Mouse (Mus musculus): ENCODE measurements around the gene Pls3. TPM values are rescaled to one million over a fixed set of nuclear protein-coding genes. Genes with fewer than 3 reads are reported as not detected.
A peak's percentile ranks its signal among the peaks of the same experiment; 100 is the strongest.

Gene Pls3
- polyA plus RNA-seq, 1 experiment from 2014 or later, result 132 TPM

DNA sequence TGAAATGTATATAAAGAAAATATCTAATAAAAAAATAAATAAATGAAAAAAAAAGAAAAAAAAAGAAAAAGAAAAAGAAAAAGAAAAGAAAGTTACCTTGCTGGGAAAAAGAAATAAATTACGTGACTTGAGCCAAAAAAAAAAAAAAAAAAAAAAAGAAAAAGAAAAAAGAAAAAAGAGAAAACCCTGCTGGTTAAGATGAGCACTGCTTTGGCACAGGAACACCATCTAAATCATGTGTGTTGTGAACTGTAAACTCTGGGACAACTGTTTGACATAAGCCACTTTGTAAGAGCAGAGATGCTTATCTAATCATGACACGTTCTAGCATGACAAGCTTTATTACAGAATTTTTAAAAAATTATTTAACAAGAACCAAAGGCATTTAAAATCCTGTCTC, 32.9 kb downstream of the Pls3 start:
- Histone ChIP-seq H3K9me3 (ENCODE audit: low read length) (no peaks in the 10 kb centered on the region), H3K27ac (ENCODE audit: low read length) (no peak overlapping the region), H3K4me1 (ENCODE audit: insufficient read depth, low read length) (no peaks in the 10 kb centered on the region), H3K4me3 (ENCODE audit: low read length) (no peak overlapping the region), H3K36me3 (ENCODE audit: insufficient read depth, low read length) (no peaks in the 10 kb centered on the region), H3K27me3 (ENCODE audit: insufficient read depth, low read length) (no peaks in the 10 kb centered on the region; the same call in 1 of the 2 replicates), H3K9ac (replicated peaks; ENCODE audit: low read length) (no peak overlapping the region), H3K4me2 (replicated peaks; ENCODE audit: low read depth, low read length) (no peak overlapping the region)
- ATAC-seq (ENCODE audit: low FRiP score, low TSS enrichment), result no peak
- 69% methylated on average over 2 of the region's 2 CpGs for WGBS

DNA sequence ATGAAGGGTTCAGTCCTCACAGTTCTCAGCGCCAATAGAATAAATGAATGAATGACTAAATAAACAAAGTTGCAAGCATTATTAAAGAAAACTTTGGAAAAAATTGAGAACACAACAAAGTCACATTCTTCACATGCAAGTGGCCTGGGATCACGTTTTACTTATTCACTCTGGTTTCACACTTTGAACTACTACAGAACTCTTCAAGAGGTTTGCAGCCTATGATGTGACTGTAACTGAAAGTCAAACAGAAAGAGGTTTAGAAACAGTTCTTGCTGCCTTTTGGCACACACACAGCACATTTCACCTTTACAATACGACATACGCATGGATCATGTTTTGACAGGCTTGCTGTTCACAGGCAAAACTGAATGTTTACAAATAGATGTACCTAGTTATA, 34.7 kb downstream of the Pls3 start:
- H3K4me2 ChIP-seq (replicated peaks; ENCODE audit: low read depth, low read length), result no peak overlapping the region
- no peaks in the 10 kb centered on the region; the same call in 1 of the 2 replicates for H3K27me3 ChIP-seq (ENCODE audit: insufficient read depth, low read length)
- ATAC-seq (ENCODE audit: low FRiP score, low TSS enrichment), result no peak
- WGBS, result 87% methylated on average over 4 of the region's 4 CpGs
- H3K9ac ChIP-seq (replicated peaks; ENCODE audit: low read length), result no peak overlapping the region
- H3K4me1 ChIP-seq (ENCODE audit: insufficient read depth, low read length), result no peaks in the 10 kb centered on the region
- no peak overlapping the region for H3K27ac ChIP-seq (ENCODE audit: low read length)
- no peaks in the 10 kb centered on the region for H3K9me3 ChIP-seq (ENCODE audit: low read length)
- H3K36me3 ChIP-seq (ENCODE audit: insufficient read depth, low read length), result no peaks in the 10 kb centered on the region
- H3K4me3 ChIP-seq (ENCODE audit: low read length), result no peak overlapping the region

- Histone ChIP-seq H3K4me2 (replicated peaks; ENCODE audit: low read depth, low read length) (no peak overlapping the region), H3K9me3 (ENCODE audit: low read length) (no peaks in the 10 kb centered on the region), H3K9ac (replicated peaks; ENCODE audit: low read length) (no peak overlapping the region), H3K27ac (ENCODE audit: low read length) (no peak overlapping the region), H3K27me3 (ENCODE audit: insufficient read depth, low read length) (no peaks in the 10 kb centered on the region; the same call in 1 of the 2 replicates), H3K36me3 (ENCODE audit: insufficient read depth, low read length) (no peaks in the 10 kb centered on the region), H3K4me3 (ENCODE audit: low read length) (no peak overlapping the region), H3K4me1 (ENCODE audit: insufficient read depth, low read length) (no peaks in the 10 kb centered on the region)
- 54% methylated on average over 2 of the region's 2 CpGs for WGBS
- no peak for ATAC-seq (ENCODE audit: low FRiP score, low TSS enrichment)
These were observed 40.1 kb downstream of the Pls3 start for GRCm38 (mm10) chrX:75834836-75835235.

GRCm38 (mm10) chrX:75834286-75834685, 40.7 kb downstream of the Pls3 start:
- Histone ChIP-seq H3K27me3 (ENCODE audit: insufficient read depth, low read length) (no peaks in the 10 kb centered on the region; the same call in 1 of the 2 replicates), H3K4me2 (replicated peaks; ENCODE audit: low read depth, low read length) (no peak overlapping the region), H3K9me3 (ENCODE audit: low read length) (no peaks in the 10 kb centered on the region), H3K9ac (replicated peaks; ENCODE audit: low read length) (no peak overlapping the region), H3K36me3 (ENCODE audit: insufficient read depth, low read length) (no peaks in the 10 kb centered on the region), H3K4me3 (ENCODE audit: low read length) (no peak overlapping the region), H3K4me1 (ENCODE audit: insufficient read depth, low read length) (no peaks in the 10 kb centered on the region), H3K27ac (ENCODE audit: low read length) (no peak overlapping the region)
- ATAC-seq (ENCODE audit: low FRiP score, low TSS enrichment), result no peak
- 83% methylated on average over 2 of the region's 2 CpGs for WGBS

GRCm38 (mm10) chrX:75833006-75833641, 41.9 kb downstream of the Pls3 start:
- Histone ChIP-seq H3K4me3 (ENCODE audit: low read length) (no peak overlapping the region), H3K4me1 (ENCODE audit: insufficient read depth, low read length) (no peaks in the 10 kb centered on the region), H3K4me2 (replicated peaks; ENCODE audit: low read depth, low read length) (no peak overlapping the region), H3K27ac (ENCODE audit: low read length) (no peak overlapping the region), H3K9me3 (ENCODE audit: low read length) (no peaks in the 10 kb centered on the region), H3K9ac (replicated peaks; ENCODE audit: low read length) (no peak overlapping the region), H3K36me3 (ENCODE audit: insufficient read depth, low read length) (no peaks in the 10 kb centered on the region), H3K27me3 (ENCODE audit: insufficient read depth, low read length) (no peaks in the 10 kb centered on the region; the same call in 1 of the 2 replicates)
- 82% methylated on average over 11 of the region's 11 CpGs for WGBS
- no peak for ATAC-seq (ENCODE audit: low FRiP score, low TSS enrichment)

GRCm38 (mm10) chrX:75829867-75830255, 45.1 kb downstream of the Pls3 start:
- 43% methylated on average over 2 of the region's 2 CpGs for WGBS
- no peaks in the 10 kb centered on the region for H3K4me1 ChIP-seq (ENCODE audit: insufficient read depth, low read length)
- no peak for ATAC-seq (ENCODE audit: low FRiP score, low TSS enrichment)
- no peaks in the 10 kb centered on the region for H3K36me3 ChIP-seq (ENCODE audit: insufficient read depth, low read length)
- H3K9me3 ChIP-seq (ENCODE audit: low read length), result no peaks in the 10 kb centered on the region
- no peak overlapping the region for H3K27ac ChIP-seq (ENCODE audit: low read length)
- no peak overlapping the region for H3K4me2 ChIP-seq (replicated peaks; ENCODE audit: low read depth, low read length)
- no peaks in the 10 kb centered on the region; the same call in 1 of the 2 replicates for H3K27me3 ChIP-seq (ENCODE audit: insufficient read depth, low read length)
- H3K4me3 ChIP-seq (ENCODE audit: low read length), result no peak overlapping the region
- H3K9ac ChIP-seq (replicated peaks; ENCODE audit: low read length), result no peak overlapping the region

- Histone ChIP-seq H3K9me3 (ENCODE audit: low read length) (no peaks in the 10 kb centered on the region), H3K27ac (ENCODE audit: low read length) (no peak overlapping the region), H3K9ac (replicated peaks; ENCODE audit: low read length) (no peak overlapping the region), H3K27me3 (ENCODE audit: insufficient read depth, low read length) (no peaks in the 10 kb centered on the region; the same call in 1 of the 2 replicates), H3K36me3 (ENCODE audit: insufficient read depth, low read length) (no peaks in the 10 kb centered on the region), H3K4me3 (ENCODE audit: low read length) (no peak overlapping the region), H3K4me2 (replicated peaks; ENCODE audit: low read depth, low read length) (no peak overlapping the region), H3K4me1 (ENCODE audit: insufficient read depth, low read length) (no peaks in the 10 kb centered on the region)
- no peak for ATAC-seq (ENCODE audit: low FRiP score, low TSS enrichment)
- 70% methylated on average over 7 of the region's 7 CpGs for WGBS
These were observed 45.6 kb downstream of the Pls3 start for GRCm38 (mm10) chrX:75829240-75829866.

DNA sequence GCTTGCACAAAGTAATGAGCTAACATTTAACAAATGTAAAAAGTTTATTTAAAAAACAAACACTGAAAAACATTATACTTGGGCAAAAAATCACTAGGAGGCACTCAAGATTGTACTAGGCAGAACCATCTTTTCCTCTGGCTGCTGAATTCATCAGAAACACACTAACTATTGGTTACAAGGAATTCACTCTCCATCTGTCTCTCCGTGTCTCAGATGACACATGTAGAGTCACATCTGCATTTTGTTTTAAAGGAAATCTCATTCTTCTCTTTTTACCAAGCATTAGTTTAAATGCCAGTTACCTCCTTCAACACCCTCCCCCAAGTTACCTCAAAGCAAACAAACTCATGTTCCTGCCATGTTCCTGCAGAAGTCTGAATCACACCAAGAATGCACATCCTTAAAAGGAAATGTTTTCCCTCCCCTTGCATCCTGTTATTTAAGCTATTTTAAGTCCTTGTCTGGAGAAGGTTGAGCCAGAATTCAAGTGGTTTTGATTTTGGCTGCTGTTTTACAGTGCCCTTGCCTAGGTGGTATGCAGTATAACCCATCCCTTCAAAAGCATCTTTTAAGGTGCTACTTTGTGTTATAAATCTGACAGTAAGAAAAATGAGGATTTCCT, 56.2 kb downstream of the Pls3 start:
- H3K4me3 ChIP-seq (ENCODE audit: low read length), result no peak overlapping the region
- no peak overlapping the region for H3K4me2 ChIP-seq (replicated peaks; ENCODE audit: low read depth, low read length)
- 57% methylated on average over 1 of the region's 1 CpGs for WGBS
- H3K4me1 ChIP-seq (ENCODE audit: insufficient read depth, low read length), result no peaks in the 10 kb centered on the region
- ATAC-seq (ENCODE audit: low FRiP score, low TSS enrichment), result no peak
- no peaks in the 10 kb centered on the region; the same call in 1 of the 2 replicates for H3K27me3 ChIP-seq (ENCODE audit: insufficient read depth, low read length)
- H3K9me3 ChIP-seq (ENCODE audit: low read length), result no peaks in the 10 kb centered on the region
- peak overlapping the region; percentile 34; the same call in 1 of the 2 replicates for H3K27ac ChIP-seq (ENCODE audit: low read length)
- no peaks in the 10 kb centered on the region for H3K36me3 ChIP-seq (ENCODE audit: insufficient read depth, low read length)
- no peak overlapping the region for H3K9ac ChIP-seq (replicated peaks; ENCODE audit: low read length)

DNA sequence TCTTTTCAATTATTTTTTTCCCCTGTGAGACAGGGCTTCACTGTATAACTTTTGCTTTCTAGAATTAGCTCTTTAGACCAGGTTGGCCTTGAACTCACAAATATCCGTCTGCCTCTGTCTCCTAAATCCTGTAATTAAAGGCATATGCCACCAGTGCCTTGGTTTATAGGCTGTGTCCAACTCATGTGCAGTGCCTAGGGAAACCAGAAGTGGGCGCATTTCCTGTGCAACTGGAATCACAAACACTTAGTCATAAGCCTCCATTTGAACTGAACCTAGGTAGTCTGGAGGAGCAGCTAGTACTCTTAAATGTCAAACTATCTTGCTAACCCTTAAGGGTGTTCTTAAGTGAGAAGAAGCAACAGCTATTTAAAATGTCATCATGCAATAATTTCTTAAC, 60.0 kb downstream of the Pls3 start:
- Histone ChIP-seq H3K9me3 (ENCODE audit: low read length) (no peaks in the 10 kb centered on the region), H3K4me2 (replicated peaks; ENCODE audit: low read depth, low read length) (no peak overlapping the region), H3K27ac (ENCODE audit: low read length) (no peak overlapping the region), H3K27me3 (ENCODE audit: insufficient read depth, low read length) (peaks cover 2% of the 10 kb centered on the region), H3K4me3 (ENCODE audit: low read length) (no peak overlapping the region), H3K9ac (replicated peaks; ENCODE audit: low read length) (no peak overlapping the region), H3K36me3 (ENCODE audit: insufficient read depth, low read length) (no peaks in the 10 kb centered on the region), H3K4me1 (ENCODE audit: insufficient read depth, low read length) (no peaks in the 10 kb centered on the region)
- no peak for ATAC-seq (ENCODE audit: low FRiP score, low TSS enrichment)
- WGBS, result 75% methylated on average over 2 of the region's 2 CpGs

GRCm38 (mm10) chrX:75814123-75814522, 60.9 kb downstream of the Pls3 start:
- no peak overlapping the region for H3K4me3 ChIP-seq (ENCODE audit: low read length)
- H3K27me3 ChIP-seq (ENCODE audit: insufficient read depth, low read length), result peaks cover 2% of the 10 kb centered on the region
- ATAC-seq (ENCODE audit: low FRiP score, low TSS enrichment), result no peak
- no peaks in the 10 kb centered on the region for H3K36me3 ChIP-seq (ENCODE audit: insufficient read depth, low read length)
- no peak overlapping the region for H3K27ac ChIP-seq (ENCODE audit: low read length)
- 88% methylated on average over 4 of the region's 4 CpGs for WGBS
- no peak overlapping the region for H3K4me2 ChIP-seq (replicated peaks; ENCODE audit: low read depth, low read length)
- no peaks in the 10 kb centered on the region for H3K9me3 ChIP-seq (ENCODE audit: low read length)
- H3K4me1 ChIP-seq (ENCODE audit: insufficient read depth, low read length), result no peaks in the 10 kb centered on the region
- no peak overlapping the region for H3K9ac ChIP-seq (replicated peaks; ENCODE audit: low read length)

Data from kidney, embryonic 16.5 days (tissue).